Mouse (Mus musculus) gastrocnemius, postnatal 25 days (tissue): ENCODE data around the gene Hmga1. TPM values are rescaled to one million over a fixed set of nuclear protein-coding genes. Genes with fewer than 3 reads are reported as not detected.

Experiments used
- DNase-seq: peaks from one replicate; pipeline ENCODE4 v3.0.0; 2022
- total RNA-seq, 2 experiments: library from RNA; stranded (reverse); gene quantifications; 1 replicate in 1 of 2; 2 replicates in 1 of 2; pipeline ENCODE4 v1.2.3; 2021

The Hmga1 gene
- total RNA-seq, 2 experiments from 2014 or later: 24.6 to 24.7 TPM

GRCm38 (mm10) chr17:27559596-27559995 is 3.3 kb downstream of the Hmga1 start:
- no peak for DNase-seq

GRCm38 (mm10) chr17:27560926-27561480 is 4.7 kb downstream of the Hmga1 start:
- DNase-seq: no peak

DNA sequence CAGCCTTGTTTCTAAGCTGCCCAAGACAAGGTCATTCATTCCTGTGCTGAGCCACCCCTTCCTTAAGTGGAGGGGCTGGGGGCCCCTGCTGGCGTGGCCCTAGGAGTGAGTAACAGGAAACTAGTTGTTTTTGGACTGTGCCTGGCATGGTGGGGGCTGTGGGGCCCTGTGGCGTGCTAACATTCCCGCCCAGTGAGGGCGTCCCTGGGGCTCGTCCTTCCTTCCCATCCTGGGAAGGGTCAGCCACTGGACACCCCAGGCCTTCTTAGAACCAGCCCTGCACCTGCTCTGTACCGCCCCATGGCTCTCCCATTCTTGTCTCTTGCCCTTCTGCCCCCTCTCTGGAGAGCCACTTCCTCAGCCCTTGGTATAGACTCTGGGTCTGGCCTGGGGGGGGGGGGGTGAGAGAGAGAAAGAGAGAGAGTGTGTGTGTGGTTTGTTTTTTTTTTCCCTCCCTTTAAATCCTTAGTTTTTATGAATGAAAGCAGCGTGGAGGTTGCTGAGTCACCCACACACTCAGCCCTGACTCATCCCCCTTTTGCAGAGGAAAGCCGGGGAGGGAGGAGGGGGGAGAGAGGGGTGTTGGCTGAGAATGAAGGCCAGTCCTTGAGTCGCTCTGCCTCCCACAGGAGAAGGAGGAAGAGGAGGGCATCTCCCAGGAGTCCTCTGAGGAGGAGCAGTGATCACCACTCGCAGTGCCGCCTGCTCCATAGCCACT is 5.7 kb downstream of the Hmga1 start:
- DNase-seq: no peak

- DNase-seq: no peak
These were observed 7.5 kb downstream of the Hmga1 start for GRCm38 (mm10) chr17:27563771-27564244.

DNA sequence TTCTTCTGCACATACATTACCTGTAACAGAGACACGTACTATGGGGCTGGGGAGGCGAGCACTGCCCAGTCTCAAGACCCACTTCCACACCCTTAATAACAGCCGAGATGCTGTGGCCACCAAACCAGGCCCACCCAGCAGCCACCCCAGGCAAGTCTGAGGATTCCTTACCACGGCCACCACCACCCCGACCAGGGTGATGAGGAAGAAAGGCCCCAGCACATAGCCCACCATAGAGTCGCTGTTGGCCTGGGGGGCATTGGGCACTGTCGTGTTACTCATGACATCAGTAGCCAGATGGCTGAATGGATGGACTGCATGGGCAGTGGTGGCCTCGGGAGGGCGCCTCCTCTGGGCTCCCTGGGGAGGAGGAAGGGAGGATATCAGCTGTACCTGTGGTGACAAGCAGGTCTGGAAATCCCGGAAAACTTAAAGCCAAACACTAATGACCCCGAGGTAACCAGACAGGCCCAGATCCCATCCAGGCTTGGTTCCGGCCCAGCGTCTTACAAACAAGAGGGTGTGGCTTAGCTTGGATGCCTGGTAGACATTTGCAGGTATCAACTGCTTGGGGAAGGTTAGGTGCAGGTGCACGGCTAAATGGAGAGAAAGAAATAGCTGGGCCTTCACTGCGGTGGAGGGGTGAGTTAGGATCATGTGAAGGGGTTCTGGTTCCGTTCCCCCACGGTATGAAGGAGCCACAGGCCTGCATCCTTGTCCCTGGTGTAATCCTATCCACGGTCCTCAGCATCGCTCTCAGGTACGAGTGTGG is 8.3 kb downstream of the Hmga1 start:
- DNase-seq: no peak

GRCm38 (mm10) chr17:27565163-27565941 is 9.1 kb downstream of the Hmga1 start, which contains the start of gene AI413582:
TSS of gene AI413582 (minus strand) at chr17:27565756.
- peak; percentile 95 for DNase-seq

DNA sequence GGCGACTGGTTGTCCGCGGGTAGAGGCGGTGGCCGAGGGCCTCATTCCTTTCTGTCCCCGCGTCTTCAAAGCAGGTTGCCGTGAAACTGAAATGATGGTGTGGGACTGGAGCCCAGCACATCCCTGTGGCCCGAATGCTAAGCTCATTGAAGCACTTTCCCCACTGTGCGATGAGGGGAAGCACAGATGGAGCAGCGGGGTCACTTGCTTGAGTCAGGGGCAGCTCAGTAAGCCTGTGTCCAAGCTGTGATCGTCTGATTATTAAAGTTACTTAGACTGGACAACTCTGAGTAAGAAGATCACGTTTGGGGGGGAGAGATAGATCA is 9.6 kb downstream of the Hmga1 start:
- DNase-seq: no peak

DNA sequence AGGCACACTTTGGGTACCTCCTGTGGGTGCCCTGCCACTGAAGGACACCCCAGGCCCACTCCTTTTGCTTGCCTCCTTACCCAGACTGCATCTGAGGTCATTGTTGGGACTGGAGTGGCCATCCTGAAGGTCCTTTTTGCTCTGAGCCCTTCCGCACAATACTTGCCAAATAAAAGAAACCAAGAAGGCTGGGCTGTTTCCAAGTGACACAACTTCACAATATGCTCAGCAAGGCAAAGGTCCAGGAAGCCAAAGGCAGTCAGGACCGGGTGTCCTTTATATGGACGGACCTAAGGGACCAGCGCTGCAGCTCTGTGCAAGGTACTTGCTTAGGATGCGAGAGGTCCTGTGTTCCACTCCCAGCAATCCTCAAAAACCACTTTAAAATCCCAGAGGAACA is 11.9 kb downstream of the Hmga1 start:
- DNase-seq: no peak

- no peak for DNase-seq
These were observed 15.0 kb downstream of the Hmga1 start for GRCm38 (mm10) chr17:27571315-27571714.

DNA sequence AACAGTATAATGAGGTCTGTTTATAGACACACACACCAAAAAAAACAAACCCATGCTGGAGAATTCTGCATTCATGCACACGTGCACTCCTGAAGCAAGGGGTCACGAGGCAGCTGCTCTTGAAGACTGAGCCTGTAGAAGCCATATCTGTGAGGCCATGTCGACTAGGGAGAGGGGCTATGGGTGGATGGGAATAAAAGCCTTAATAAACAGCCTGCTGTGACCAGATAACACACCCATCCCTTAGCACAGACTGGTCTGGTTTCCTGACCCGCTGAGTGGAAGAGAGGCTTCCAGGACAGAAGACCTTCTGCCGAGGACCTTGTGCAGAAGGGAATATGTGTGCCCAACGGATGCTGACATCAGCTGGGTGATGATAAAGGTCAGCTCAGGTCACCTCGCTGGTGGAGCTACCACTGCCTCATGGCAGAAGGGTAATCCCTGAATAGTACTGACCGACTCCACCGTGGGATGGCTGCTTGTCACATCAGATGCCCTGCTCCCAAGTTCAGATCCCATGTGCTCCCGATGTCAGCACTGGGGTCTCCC is 17.5 kb downstream of the Hmga1 start:
- no peak for DNase-seq

DNA sequence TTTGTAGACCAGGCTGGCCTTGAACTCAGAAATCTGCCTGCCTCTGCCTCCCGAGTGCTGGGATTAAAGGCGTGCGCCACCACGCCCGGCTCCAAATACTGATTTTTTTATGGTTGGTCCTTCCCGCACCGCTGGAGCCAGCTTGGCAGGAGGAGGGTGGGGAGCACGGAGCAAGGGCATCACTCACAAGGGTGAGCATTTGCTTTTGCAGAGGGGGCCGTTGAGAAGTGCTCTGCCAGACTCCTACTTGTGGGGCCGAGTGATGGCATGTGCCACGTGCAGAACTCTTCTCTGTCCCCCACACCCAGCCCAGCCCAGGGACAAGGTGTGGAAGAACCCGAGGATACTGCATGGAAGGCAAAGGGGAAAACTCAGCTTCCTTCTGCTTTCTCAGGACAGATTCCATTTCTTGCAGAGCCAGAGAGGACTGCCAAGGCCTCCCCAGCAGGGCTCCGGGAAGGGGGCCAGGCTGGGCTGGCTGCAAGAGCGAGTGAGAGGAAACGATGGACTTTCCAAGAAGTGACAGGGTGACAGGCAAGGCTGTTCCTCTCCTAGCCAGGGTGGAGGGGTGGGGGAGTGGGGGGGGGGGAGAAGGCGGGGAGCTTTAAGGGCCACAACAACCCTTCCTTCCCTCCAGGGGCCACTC is 18.3 kb downstream of the Hmga1 start:
- peak; percentile 91 for DNase-seq

GRCm38 (mm10) chr17:27575116-27575776 is 18.9 kb downstream of the Hmga1 start:
- no peak for DNase-seq

- no peak for DNase-seq
These were observed 19.8 kb downstream of the Hmga1 start for GRCm38 (mm10) chr17:27576056-27576455.

- DNase-seq: no peak
These were observed 21.2 kb downstream of the Hmga1 start for GRCm38 (mm10) chr17:27577468-27577867.

- no peak for DNase-seq
These were observed 22.2 kb downstream of the Hmga1 start for GRCm38 (mm10) chr17:27578487-27578886.

- DNase-seq: no peak
These were observed 23.5 kb downstream of the Hmga1 start for GRCm38 (mm10) chr17:27579816-27580215.

- DNase-seq: no peak
These were observed 24.2 kb downstream of the Hmga1 start for GRCm38 (mm10) chr17:27580392-27581068.

DNA sequence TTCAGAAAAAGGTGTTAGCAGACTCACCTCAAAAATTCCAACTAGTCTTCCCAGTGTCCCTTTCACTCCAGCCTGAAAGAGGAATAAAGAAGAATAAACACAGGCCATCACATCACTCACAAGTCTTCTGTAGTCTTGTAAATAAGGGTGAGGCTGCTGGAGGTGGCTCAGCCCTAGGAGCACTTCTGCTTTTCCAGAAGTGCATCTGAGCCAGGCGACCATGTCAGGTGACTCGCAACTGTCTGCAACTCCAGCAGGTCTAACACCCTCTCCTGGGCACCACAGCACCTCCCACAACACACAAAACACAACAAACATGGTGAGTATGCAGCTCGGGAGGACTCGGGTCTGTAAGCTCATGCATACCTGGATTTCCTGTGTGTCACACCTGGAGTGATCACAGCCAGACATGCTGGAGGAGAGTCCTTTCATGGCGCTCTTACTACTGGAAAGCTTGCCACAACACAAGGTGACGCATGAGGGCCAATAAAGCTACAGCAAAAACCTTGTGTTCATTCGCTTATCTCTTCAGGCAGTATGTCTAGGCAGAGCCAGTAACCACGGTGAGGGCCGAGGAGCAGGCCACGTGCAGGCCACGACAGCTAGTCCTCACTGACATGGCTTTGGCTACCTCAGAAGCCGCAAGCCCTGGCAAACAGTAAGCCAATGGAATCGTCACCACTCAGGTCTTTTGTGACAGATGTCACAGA is 27.0 kb downstream of the Hmga1 start:
- DNase-seq: no peak

DNA sequence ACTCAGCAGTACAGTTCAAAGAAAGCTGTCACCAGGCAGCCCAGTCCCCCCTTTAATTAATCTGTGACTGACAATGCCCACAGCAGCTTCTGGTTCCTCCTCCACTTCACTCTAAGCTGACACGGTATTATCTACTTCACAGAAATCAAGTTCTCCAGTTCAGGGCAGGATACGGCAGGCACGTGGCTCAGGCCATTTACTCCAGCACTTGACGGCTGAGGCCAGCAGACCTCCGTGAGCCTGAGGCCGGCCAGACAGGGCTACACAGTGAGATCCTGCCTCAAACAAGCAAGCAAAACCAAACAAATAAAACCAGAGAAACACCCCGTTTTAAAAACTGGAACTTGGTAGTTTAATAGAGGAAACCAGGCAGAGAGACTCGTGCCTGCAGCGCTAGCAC is 30.4 kb downstream of the Hmga1 start:
- DNase-seq: no peak

GRCm38 (mm10) chr17:27587252-27587651 is 31.0 kb downstream of the Hmga1 start:
- DNase-seq: peak; percentile 53
